Mouse (Mus musculus) megakaryocyte-erythroid progenitor cell, adult 5 weeks (primary cell): ENCODE data around the gene Olfr969. TPM values are rescaled to one million over a fixed set of nuclear protein-coding genes. Genes with fewer than 3 reads are reported as not detected.

Experiments
- polyA plus RNA-seq: library from polyadenylated mRNA; stranded (reverse); fragments of >175 nt; gene quantifications from 2 replicates; pipeline ENCODE4 v1.2.3, GENCODE M21; 2012

The Olfr969 gene
- not detected in 2 replicates for polyA plus RNA-seq

DNA sequence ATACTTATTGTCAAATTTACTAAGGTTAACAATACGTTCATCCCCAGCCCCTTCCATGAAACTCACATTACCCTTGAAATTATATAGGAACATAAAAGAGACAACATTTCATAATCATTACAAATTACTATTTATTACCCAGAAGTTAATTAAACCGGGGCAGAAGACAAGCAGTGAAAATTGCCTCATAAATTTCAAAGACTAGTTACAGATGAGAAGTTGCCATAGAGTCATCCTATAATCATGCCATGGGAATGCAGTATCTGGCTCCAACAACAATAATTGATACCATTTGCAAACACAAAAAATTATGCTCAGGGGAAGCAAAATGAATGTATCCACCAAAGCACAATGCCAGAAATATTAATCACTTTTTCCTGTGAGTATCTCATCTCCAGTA, at the start of gene Olfr969:
Gene Olfr969, plus strand, starts transcription at position 388 of the 400 bp plus-strand sequence.

DNA sequence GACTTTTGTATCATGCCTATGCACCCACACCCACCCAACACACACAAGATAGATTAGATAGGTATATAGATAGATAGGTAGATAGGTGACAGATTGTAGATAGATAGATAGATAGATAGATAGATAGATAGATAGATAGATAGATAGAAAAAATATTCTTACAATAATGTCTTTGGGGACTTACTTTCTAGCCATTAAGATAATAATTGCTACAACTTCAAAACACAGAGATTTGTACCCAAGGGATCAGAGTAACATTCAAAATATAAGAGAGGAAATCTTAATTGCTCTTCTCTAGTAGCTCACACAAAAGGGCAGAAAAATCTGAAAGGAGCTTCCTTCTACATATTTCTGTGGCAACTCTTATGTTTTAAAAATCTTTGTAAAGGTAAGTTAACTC, 44.8 kb upstream of the Olfr969 start, which contains the start of gene Olfr967:
Gene Olfr967, plus strand, starts transcription at position 301 of the 400 bp plus-strand sequence.

DNA sequence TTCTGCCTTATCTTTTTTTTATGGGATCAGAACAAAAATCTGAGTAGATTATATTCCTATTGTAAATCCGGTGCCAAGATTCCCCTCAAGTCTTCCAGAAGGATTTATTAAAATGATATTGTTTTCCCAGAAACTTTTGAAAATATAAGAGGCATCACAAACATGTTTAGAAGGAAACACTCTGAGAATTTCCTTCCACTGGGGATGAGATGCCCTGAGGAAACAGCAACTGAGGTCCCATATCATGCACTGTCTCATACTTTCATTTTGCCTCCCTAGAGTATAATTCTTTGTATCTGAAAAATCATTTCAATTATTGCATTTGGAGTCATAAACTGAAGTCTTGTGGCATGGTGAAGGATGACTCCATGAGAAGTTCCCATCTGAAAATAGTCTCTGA, 7.6 kb upstream of the Olfr969 start, which contains the start of gene Olfr968:
Gene Olfr968, minus strand, starts transcription at position 101 of the 400 bp plus-strand sequence.

DNA sequence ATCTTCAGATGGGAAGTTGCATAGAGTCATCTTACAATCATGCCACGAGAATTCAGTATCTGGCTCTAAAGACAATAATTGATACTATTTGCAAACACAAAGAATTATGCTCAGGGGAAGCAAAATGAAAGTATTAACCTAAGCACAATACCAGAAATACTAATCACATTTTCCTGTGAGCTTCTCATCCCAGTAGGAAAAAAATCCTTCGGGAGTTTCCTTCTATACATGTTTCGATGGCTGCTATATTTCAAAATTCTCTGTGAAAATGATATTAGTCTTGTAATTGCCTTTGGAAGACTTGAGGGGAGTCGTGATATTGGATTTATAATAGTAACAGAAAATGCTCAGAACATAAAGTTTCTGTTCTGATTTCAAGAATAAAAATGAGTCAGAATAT, 17.8 kb downstream of the Olfr969 start, which contains the start of gene Olfr970:
Gene Olfr970, plus strand, starts transcription at position 301 of the 400 bp plus-strand sequence.

DNA sequence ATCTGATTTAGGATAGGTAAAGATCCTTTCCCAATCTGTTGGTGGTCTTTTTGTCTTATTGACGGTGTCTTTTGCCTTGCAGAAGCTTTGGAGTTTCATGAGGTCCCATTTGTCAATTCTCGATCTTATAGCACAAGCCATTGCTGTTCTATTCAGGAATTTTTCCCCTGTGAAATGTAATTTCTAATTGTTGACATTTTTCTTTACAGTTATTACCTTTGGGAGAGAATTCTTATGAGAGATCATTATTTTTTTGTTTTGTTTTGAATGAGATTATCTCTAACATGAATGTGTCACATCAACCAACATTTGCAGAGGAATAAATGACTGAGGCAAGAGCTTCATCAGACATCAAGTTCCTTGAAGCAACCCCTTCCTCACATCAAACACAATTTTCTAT, 45.8 kb downstream of the Olfr969 start, which contains the start of gene Olfr971:
Gene Olfr971, plus strand, starts transcription at position 301 of the 400 bp plus-strand sequence.

Other genes with a start within 250 kb of the Olfr969 start
- gene Olfr958, start 236.9 kb upstream of the Olfr969 start, polyA plus RNA-seq = not detected in 2 replicates
- not detected in 2 replicates for gene Olfr959, start 215.4 kb upstream of the Olfr969 start, polyA plus RNA-seq
- not detected in 2 replicates for gene AW551984, start 186.5 kb upstream of the Olfr969 start, polyA plus RNA-seq
- not detected in 2 replicates for gene Olfr148, start 180.3 kb upstream of the Olfr969 start, polyA plus RNA-seq
- not detected in 2 replicates for gene Olfr960, start 169.6 kb upstream of the Olfr969 start, polyA plus RNA-seq
- gene Olfr961, start 145.9 kb upstream of the Olfr969 start, polyA plus RNA-seq = not detected in 2 replicates
- not detected in 2 replicates for gene Olfr963, start 123.7 kb upstream of the Olfr969 start, polyA plus RNA-seq
- not detected in 2 replicates for gene Olfr149, start 83.8 kb upstream of the Olfr969 start, polyA plus RNA-seq
- gene Olfr965, start 79.6 kb upstream of the Olfr969 start, polyA plus RNA-seq = 0.10 TPM in 1 of 2 replicates, not detected in the other
- gene Olfr150, start 60.0 kb upstream of the Olfr969 start, polyA plus RNA-seq = not detected in 2 replicates
- gene Olfr967, start 44.7 kb upstream of the Olfr969 start, polyA plus RNA-seq = not detected in 2 replicates
- gene Olfr968, start 7.7 kb upstream of the Olfr969 start, polyA plus RNA-seq = not detected in 2 replicates
- gene Olfr970, start 17.9 kb downstream of the Olfr969 start, polyA plus RNA-seq = not detected in 2 replicates
- gene Olfr971, start 45.9 kb downstream of the Olfr969 start, polyA plus RNA-seq = not detected in 2 replicates
- gene Olfr972, start 75.5 kb downstream of the Olfr969 start, polyA plus RNA-seq = not detected in 2 replicates
- not detected in 2 replicates for gene Olfr229, start 116.4 kb downstream of the Olfr969 start, polyA plus RNA-seq
- not detected in 2 replicates for gene Olfr974, start 146.6 kb downstream of the Olfr969 start, polyA plus RNA-seq
- gene Olfr975, start 161.1 kb downstream of the Olfr969 start, polyA plus RNA-seq = not detected in 2 replicates
- not detected in 2 replicates for gene Olfr976, start 170.2 kb downstream of the Olfr969 start, polyA plus RNA-seq
- not detected in 2 replicates for gene Olfr978, start 201.2 kb downstream of the Olfr969 start, polyA plus RNA-seq
- gene Olfr979, start 212.5 kb downstream of the Olfr969 start, polyA plus RNA-seq = not detected in 2 replicates
- gene Olfr980, start 218.6 kb downstream of the Olfr969 start, polyA plus RNA-seq = not detected in 2 replicates
- gene Olfr981, start 230.5 kb downstream of the Olfr969 start, polyA plus RNA-seq = not detected in 2 replicates